Mouse (Mus musculus) heart, embryonic 14.5 days (tissue): ENCODE measurements around the gene Lman2. TPM values are rescaled to one million over a fixed set of nuclear protein-coding genes. Genes with fewer than 3 reads are reported as not detected.
A peak's percentile ranks its signal among the peaks of the same experiment; 100 is the strongest.

Experiments
- ATAC-seq: fragments of 200-750 bp; cut with Nextera tagmentation; 2 replicates; pipeline ENCODE4 v1.8.0; 2017; ENCODE audit warnings: low read depth, moderate TSS enrichment; ENCODE audit not compliant: insufficient number of reproducible peaks, insufficient read depth, low FRiP score
- H3K27ac ChIP-seq, 2 experiments: fragments of 200-500 bp in 1 of 2; fragments of 300-500 bp in 1 of 2; sonication (generic) in 1 of 2; replicated peaks in 1 of 2; 2 replicates each; pipeline ENCODE4 v1.5.1; 2012 to 2014; ENCODE audit warnings: low read depth in 2 of 2, low read length in 2 of 2, control low read depth in 1 of 2, mild to moderate bottlenecking in 1 of 2, mixed read lengths in 1 of 2; ENCODE audit not compliant: control insufficient read depth in 1 of 2, insufficient read depth in 1 of 2
- H3K27me3 ChIP-seq: fragments of 300-500 bp; sonication (generic); 2 replicates; pipeline ENCODE4 v1.6.1; 2014; ENCODE audit warnings: mild to moderate bottlenecking, low read length, control low read depth; ENCODE audit not compliant: control insufficient read depth, insufficient read depth
- H3K36me3 ChIP-seq: fragments of 300-500 bp; sonication (generic); 2 replicates; pipeline ENCODE4 v1.6.1; 2014; ENCODE audit warnings: mild to moderate bottlenecking, control low read depth, low read length, mixed read lengths; ENCODE audit not compliant: control insufficient read depth, insufficient read depth
- H3K4me1 ChIP-seq, 2 experiments: fragments of 200-500 bp in 1 of 2; fragments of 300-500 bp in 1 of 2; sonication (generic) in 1 of 2; 2 replicates each; pipeline ENCODE4 v1.6.1; 2012 to 2014; ENCODE audit warnings: low read length in 2 of 2, control low read depth in 1 of 2, mixed read lengths in 1 of 2; ENCODE audit not compliant: control insufficient read depth in 2 of 2, insufficient read depth in 2 of 2
- H3K4me2 ChIP-seq: fragments of 300-500 bp; sonication (generic); 2 replicates; pipeline ENCODE4 v1.6.1; 2014; ENCODE audit warnings: mild to moderate bottlenecking, low read length
- H3K4me3 ChIP-seq, 2 experiments: fragments of 200-500 bp in 1 of 2; fragments of 300-500 bp in 1 of 2; sonication (generic) in 1 of 2; 2 replicates each; pipeline ENCODE4 v1.5.1; 2012 to 2014; ENCODE audit warnings: low read length in 2 of 2, mild to moderate bottlenecking in 2 of 2, control low read depth in 1 of 2, low read depth in 1 of 2, moderate library complexity in 1 of 2; ENCODE audit not compliant: control insufficient read depth in 1 of 2, insufficient read depth in 1 of 2
- H3K9ac ChIP-seq: fragments of 300-500 bp; sonication (generic); 2 replicates; pipeline ENCODE4 v1.6.1; 2014; ENCODE audit warnings: mild to moderate bottlenecking, low read length
- H3K9me3 ChIP-seq: fragments of 300-500 bp; sonication (generic); 2 replicates; pipeline ENCODE4 v1.6.1; 2016; ENCODE audit warnings: low read length, control low read depth; ENCODE audit not compliant: control insufficient read depth
- WGBS: fragments of 180-500 bp; shearing (Covaris S2); extraction: QIAGEN DNeasy Blood & Tissue Kit; methylation state at CpG from one replicate; pipeline ENCODE4 v1.1.7; 2014; 5-methylcytosine and 5-hydroxymethylcytosine counted together
- polyA plus RNA-seq: library from polyadenylated mRNA; unstranded; fragments of >200 nt; fragmentation: Nextera tagmentation; extraction: Ambion mirVana; gene quantifications from 2 replicates; pipeline ENCODE4 v1.2.1, GENCODE M21; 2014

The Lman2 gene
- polyA plus RNA-seq, 1 experiment from 2014 or later = 73.6 TPM

- Histone ChIP-seq H3K36me3 (peaks cover 39% of the 10 kb centered on the region), H3K27me3 (no peaks in the 10 kb centered on the region), H3K4me3 (no peak overlapping the region), H3K4me1 (no peaks in the 10 kb centered on the region), H3K9ac (no peak overlapping the region), H3K9me3 (no peaks in the 10 kb centered on the region), H3K4me2 (no peak overlapping the region), H3K27ac (no peak overlapping the region)
- 31% methylated on average over 11 of the region's 11 CpGs for WGBS
- ATAC-seq = no peak
Observed at GRCm38 (mm10) chr13:55342469-55342868, 20.1 kb downstream of the Lman2 start.

DNA sequence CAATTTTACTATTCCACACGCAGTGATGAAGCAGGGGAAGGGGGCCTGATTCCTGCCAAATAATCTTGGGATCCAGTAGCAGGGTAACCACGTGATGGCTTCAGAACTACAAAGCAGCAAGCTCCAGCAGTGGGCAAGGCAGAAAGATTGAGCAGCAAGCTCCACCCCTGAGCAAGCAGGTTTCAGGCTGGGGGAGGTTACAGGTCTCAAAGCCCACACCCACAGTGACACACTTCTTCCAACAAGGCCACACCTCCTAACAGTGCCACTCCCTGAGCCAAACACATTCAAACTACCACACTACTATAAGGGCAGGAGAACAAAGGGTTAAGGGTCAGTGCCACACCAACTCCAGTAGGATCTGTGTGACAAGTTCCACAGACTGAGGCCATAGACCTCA is 23.3 kb downstream of the Lman2 start:
- Histone ChIP-seq H3K27me3 (no peaks in the 10 kb centered on the region), H3K4me1 (no peaks in the 10 kb centered on the region), H3K4me3 (no peak overlapping the region), H3K9ac (no peak overlapping the region), H3K36me3 (peaks cover 7% of the 10 kb centered on the region), H3K9me3 (no peaks in the 10 kb centered on the region), H3K4me2 (no peak overlapping the region), H3K27ac (no peak overlapping the region)
- 35% methylated on average over 2 of the region's 2 CpGs for WGBS
- ATAC-seq = no peak

GRCm38 (mm10) chr13:55338131-55339054 is 24.2 kb downstream of the Lman2 start:
- H3K4me1 ChIP-seq = no peaks in the 10 kb centered on the region
- ATAC-seq = no peak
- H3K27me3 ChIP-seq = no peaks in the 10 kb centered on the region
- no peak overlapping the region for H3K4me3 ChIP-seq
- H3K9me3 ChIP-seq = no peaks in the 10 kb centered on the region
- no peaks in the 10 kb centered on the region for H3K36me3 ChIP-seq
- H3K4me2 ChIP-seq = no peak overlapping the region
- 56% methylated on average over 12 of the region's 12 CpGs for WGBS
- H3K9ac ChIP-seq = no peak overlapping the region
- H3K27ac ChIP-seq = no peak overlapping the region

DNA sequence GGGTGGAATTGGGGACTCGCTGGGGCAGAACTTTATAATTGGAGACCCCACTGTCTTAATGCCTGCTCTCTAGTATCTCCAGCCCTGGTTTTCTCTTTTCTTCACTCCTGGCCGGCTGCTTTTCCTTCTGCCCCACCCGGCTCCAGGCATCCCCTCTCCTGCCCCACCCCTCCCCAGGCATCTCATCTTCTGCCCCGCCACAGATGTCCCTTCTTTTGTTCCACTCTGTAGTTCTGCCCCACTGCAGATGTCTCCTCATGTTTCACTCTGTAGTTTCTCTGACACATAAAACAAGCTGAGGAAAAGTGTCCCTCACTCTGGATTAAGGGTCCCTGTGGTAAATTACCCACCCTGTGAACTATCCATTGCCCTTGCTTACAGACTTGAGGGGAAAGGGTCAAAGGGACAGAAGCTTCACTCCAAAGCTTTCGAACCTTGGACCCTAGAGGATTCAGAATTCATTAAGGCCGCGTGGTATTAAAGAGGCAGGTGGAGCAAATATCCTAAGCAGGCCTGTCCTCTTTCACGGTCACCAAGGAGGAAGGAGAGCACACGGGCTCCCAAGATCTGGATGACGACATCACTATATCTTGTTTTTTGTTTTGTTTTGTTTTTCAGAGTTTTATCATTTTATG is 25.1 kb downstream of the Lman2 start:
- Histone ChIP-seq H3K4me2 (no peak overlapping the region), H3K27me3 (no peaks in the 10 kb centered on the region), H3K9ac (no peak overlapping the region), H3K9me3 (no peaks in the 10 kb centered on the region), H3K27ac (no peak overlapping the region), H3K4me1 (no peaks in the 10 kb centered on the region), H3K36me3 (no peaks in the 10 kb centered on the region), H3K4me3 (no peak overlapping the region)
- 76% methylated on average over 10 of the region's 10 CpGs for WGBS
- no peak for ATAC-seq

GRCm38 (mm10) chr13:55335701-55336100 is 26.9 kb downstream of the Lman2 start:
- Histone ChIP-seq H3K36me3 (no peaks in the 10 kb centered on the region), H3K4me2 (no peak overlapping the region), H3K4me1 (peaks cover 2 to 4% of the 10 kb centered on the region in 2 experiments; a peak in 3 of 4 replicates), H3K9me3 (no peaks in the 10 kb centered on the region), H3K27me3 (no peaks in the 10 kb centered on the region), H3K4me3 (no peak overlapping the region), H3K27ac (no peak overlapping the region), H3K9ac (no peak overlapping the region)
- 69% methylated on average over 4 of the region's 4 CpGs for WGBS
- ATAC-seq = no peak

DNA sequence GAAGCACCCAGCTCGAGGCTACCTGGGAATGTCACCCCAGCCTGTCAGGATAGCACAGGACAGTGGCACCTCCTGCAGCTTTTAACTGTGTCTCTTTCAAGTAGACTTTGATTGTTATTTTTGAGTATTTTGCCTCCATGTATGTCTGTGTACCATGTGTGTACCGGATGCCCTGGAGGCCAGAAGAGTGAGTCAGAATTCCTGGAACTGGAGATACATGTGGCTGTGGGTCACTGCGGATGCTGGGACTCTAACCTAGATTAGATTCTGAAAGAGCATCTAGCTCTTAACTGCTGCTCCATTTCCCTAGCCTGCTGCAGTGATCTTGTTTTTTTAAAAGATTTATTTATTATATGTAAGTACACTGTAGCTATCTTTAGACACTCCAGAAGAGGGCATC is 30.3 kb downstream of the Lman2 start:
- H3K4me2 ChIP-seq = no peak overlapping the region
- H3K9ac ChIP-seq = no peak overlapping the region
- H3K4me1 ChIP-seq = peaks cover 19 to 28% of the 10 kb centered on the region in 2 experiments; a peak in 3 of 4 replicates
- WGBS = 69% methylated on average over 3 of the region's 3 CpGs
- H3K9me3 ChIP-seq = no peaks in the 10 kb centered on the region
- H3K4me3 ChIP-seq = no peak overlapping the region
- no peak for ATAC-seq
- no peaks in the 10 kb centered on the region for H3K36me3 ChIP-seq
- no peak overlapping the region for H3K27ac ChIP-seq
- H3K27me3 ChIP-seq = no peaks in the 10 kb centered on the region

GRCm38 (mm10) chr13:55330567-55331400 is 31.8 kb downstream of the Lman2 start:
- Histone ChIP-seq H3K27ac (peak overlapping the region; percentile 50 to 84; a peak in 3 of 4 replicates), H3K4me1 (peaks cover 19 to 30% of the 10 kb centered on the region in 2 experiments; a peak in 3 of 4 replicates), H3K4me3 (peak overlapping the region; percentile 60 to 74), H3K9ac (peak overlapping the region; percentile 71), H3K36me3 (peaks cover 8% of the 10 kb centered on the region), H3K9me3 (no peaks in the 10 kb centered on the region), H3K27me3 (no peaks in the 10 kb centered on the region), H3K4me2 (peak overlapping the region; percentile 79)
- ATAC-seq = no peak
- 46% methylated on average over 14 of the region's 14 CpGs for WGBS
